Mouse (Mus musculus) gastrocnemius, postnatal 10 days (tissue): ENCODE measurements around the gene Gpr31b. TPM values are rescaled to one million over a fixed set of nuclear protein-coding genes. Genes with fewer than 3 reads are reported as not detected.

ENCODE experiments used
- total RNA-seq, 2 experiments: library from RNA; stranded (reverse); gene quantifications; 2 replicates each; pipeline ENCODE4 v1.2.3; 2021

The Gpr31b gene
- total RNA-seq, 2 experiments from 2014 or later: not detected

Other genes starting within 250 kb of the Gpr31b start
- under 1 TPM; 0.59 to 0.72 TPM for gene Mas1, start 184.2 kb downstream of the Gpr31b start, total RNA-seq
- gene Mrgprh, start 176.3 kb downstream of the Gpr31b start, total RNA-seq: 1 to 10 TPM; 1.8 to 2.3 TPM
- gene Pnldc1, start 142.1 kb downstream of the Gpr31b start, total RNA-seq: under 1 TPM; 0.20 to 0.26 TPM
- gene Tcp1, start 136.6 kb downstream of the Gpr31b start, total RNA-seq: 100 to 1,000 TPM; 238 to 250 TPM
- gene Mrpl18, start 136.0 kb downstream of the Gpr31b start, total RNA-seq: 10 to 100 TPM; 81.3 to 85.7 TPM
- under 1 TPM in 1 of 2 experiments, not detected in 1; 0.33 TPM for gene Acat3, start 111.7 kb downstream of the Gpr31b start, total RNA-seq
- gene Acat2, start 91.5 kb downstream of the Gpr31b start, total RNA-seq: 10 to 100 TPM; 11.8 to 12.0 TPM
- 10 to 100 TPM; 35.3 to 42.6 TPM for gene Wtap, start 58.1 kb downstream of the Gpr31b start, total RNA-seq
- 100 to 1,000 TPM; 245 to 294 TPM for gene Sod2, start 45.5 kb downstream of the Gpr31b start, total RNA-seq
- gene Tcp10b, start 8.8 kb upstream of the Gpr31b start, total RNA-seq: under 1 TPM; 0.26 to 0.61 TPM
- under 1 TPM in 1 of 2 experiments, not detected in 1; 0.14 TPM for gene Unc93a, start 79.5 kb upstream of the Gpr31b start, total RNA-seq
- gene Smok2a, start 168.9 kb upstream of the Gpr31b start, total RNA-seq: not detected
- gene Smok2b, start 178.0 kb upstream of the Gpr31b start, total RNA-seq: not detected